In genomic region chr2:106570226-106570625, GRCm38 (mm10) we compare ENCODE assay signal across 27 mouse cellular contexts.
A peak's percentile ranks its signal among the peaks of the same experiment; 100 is the strongest.
DNase-seq lines count a peak whose midpoint lies in the region; ATAC-seq and TF ChIP-seq lines count a peak whose summit lies in the region.
"Had no signal": no experiment of that assay in that cellular context is flagged by ENCODE, and none has a peak within 500 bp of the region (broad histone marks: within the 10 kb centered on the region; RNA-seq: fewer than 3 reads in every experiment).

No protein-coding gene starts in this region.

- H3K4me3 ChIP-seq in intestine, embryonic 15.5 days (replicated peaks), result no peak overlapping the region
- no peak overlapping the region for H3K4me3 ChIP-seq in intestine, postnatal 0 days (ENCODE audit: low read depth, low read length)
- H3K4me3 ChIP-seq in kidney, adult 2 months (ENCODE audit: insufficient read depth, low read depth, low read length), result no peak overlapping the region
- H3K4me3 ChIP-seq in intestine, embryonic 16.5 days (ENCODE audit: low read length), result no peak overlapping the region
- H3K4me3 ChIP-seq: embryonic facial prominence, embryonic 10.5 days; embryonic facial prominence, embryonic 13.5 days; erythroblast, embryonic 14.5 days; forebrain, embryonic 12.5 days; forebrain, embryonic 15.5 days; heart, adult 2 months; heart, embryonic 10.5 days; heart, embryonic 13.5 days had no signal

- H3K27ac ChIP-seq in intestine, embryonic 15.5 days, result no peak overlapping the region
- H3K27ac ChIP-seq in intestine, postnatal 0 days (ENCODE audit: low read depth, low read length), result no peak overlapping the region
- peak overlapping the region; percentile 64 for H3K27ac ChIP-seq in kidney, adult 2 months (ENCODE audit: insufficient read depth, low read depth, low read length)
- H3K27ac ChIP-seq in intestine, embryonic 16.5 days (ENCODE audit: low read length), result no peak overlapping the region
- H3K27ac ChIP-seq: embryonic facial prominence, embryonic 10.5 days; embryonic facial prominence, embryonic 13.5 days; forebrain, embryonic 12.5 days; forebrain, embryonic 15.5 days; heart, adult 2 months; heart, embryonic 10.5 days; heart, embryonic 13.5 days; hindbrain, embryonic 14.5 days had no signal

- TF ChIP-seq POLR2A in kidney, adult 2 months (IDR thresholded peaks at IDR 0.05; ENCODE audit: low read depth, low read length), result no peak

- no peaks in the 10 kb centered on the region for H3K27me3 ChIP-seq in intestine, embryonic 15.5 days (replicated peaks)
- H3K27me3 ChIP-seq in intestine, postnatal 0 days (replicated peaks; ENCODE audit: control insufficient read depth, insufficient read depth, low read length), result no peaks in the 10 kb centered on the region
- H3K27me3 ChIP-seq in kidney, adult 2 months (replicated peaks; ENCODE audit: control insufficient read depth, insufficient read depth, low read length), result no peaks in the 10 kb centered on the region
- H3K27me3 ChIP-seq in intestine, embryonic 16.5 days (replicated peaks; ENCODE audit: control insufficient read depth, insufficient read depth, low read length), result no peaks in the 10 kb centered on the region
- H3K27me3 ChIP-seq: embryonic facial prominence, embryonic 13.5 days; forebrain, embryonic 12.5 days; forebrain, embryonic 15.5 days; heart, embryonic 13.5 days had no signal

- TF ChIP-seq CTCF in intestine, postnatal 0 days (IDR thresholded peaks at IDR 0.05; ENCODE audit: low read depth), result no peak
- no peak for TF ChIP-seq CTCF in kidney, adult 2 months (conservative IDR thresholded peaks at IDR 0.05; ENCODE audit: insufficient read depth, insufficient read length, low read depth, low read length)

- no peak overlapping the region for H3K4me2 ChIP-seq in intestine, embryonic 15.5 days (replicated peaks)
- no peak overlapping the region for H3K4me2 ChIP-seq in intestine, postnatal 0 days (replicated peaks; ENCODE audit: low read depth)
- H3K4me2 ChIP-seq in intestine, embryonic 16.5 days (ENCODE audit: low read depth, low read length), result no peak overlapping the region
- H3K4me2 ChIP-seq: embryonic facial prominence, embryonic 13.5 days; forebrain, embryonic 12.5 days; forebrain, embryonic 15.5 days; heart, embryonic 13.5 days; hindbrain, embryonic 14.5 days had no signal

- ATAC-seq in intestine, embryonic 15.5 days, result peak; percentile 41; the same call in 1 of the 2 replicates
- ATAC-seq in intestine, postnatal 0 days, result no peak
- ATAC-seq in intestine, embryonic 16.5 days, result peak; percentile 77
- ATAC-seq: activated CD4-positive, CD25-positive, alpha-beta regulatory T cell, adult 4 months; forebrain, embryonic 15.5 days had no signal

- H3K4me1 ChIP-seq in intestine, embryonic 15.5 days (replicated peaks), result no peaks in the 10 kb centered on the region
- no peaks in the 10 kb centered on the region for H3K4me1 ChIP-seq in intestine, postnatal 0 days (replicated peaks; ENCODE audit: control insufficient read depth, insufficient read depth, low read length)
- peaks cover 6% of the 10 kb centered on the region; the same call in 1 of the 2 replicates for H3K4me1 ChIP-seq in kidney, adult 2 months (ENCODE audit: control insufficient read depth, insufficient read depth, low read length)
- H3K4me1 ChIP-seq in intestine, embryonic 16.5 days (ENCODE audit: control insufficient read depth, insufficient read depth, low read length), result no peaks in the 10 kb centered on the region
- H3K4me1 ChIP-seq: embryonic facial prominence, embryonic 10.5 days; embryonic facial prominence, embryonic 13.5 days; forebrain, embryonic 12.5 days; forebrain, embryonic 15.5 days; heart, embryonic 10.5 days; heart, embryonic 13.5 days had no signal

- H3K9ac ChIP-seq in intestine, embryonic 15.5 days, result no peak overlapping the region
- H3K9ac ChIP-seq in intestine, postnatal 0 days (ENCODE audit: low read depth, low read length), result no peak overlapping the region
- H3K9ac ChIP-seq in intestine, embryonic 16.5 days (ENCODE audit: low read depth, low read length), result no peak overlapping the region
- H3K9ac ChIP-seq: embryonic facial prominence, embryonic 13.5 days; forebrain, embryonic 12.5 days; forebrain, embryonic 15.5 days; heart, embryonic 13.5 days; hindbrain, embryonic 14.5 days had no signal

- peak; percentile 81 for DNase-seq in kidney, adult 2 months
- DNase-seq in kidney, postnatal 10 days, result no peak
- DNase-seq in frontal cortex, postnatal 25 days (ENCODE audit: low spot score in 2 of 2), result no peak
- DNase-seq: adrenal gland, adult 8-10 months; adrenal gland, postnatal 25 days; cerebellum, adult 11-12 months; cerebellum, adult 8-10 months; cerebellum, postnatal 10 days; cerebellum, postnatal 36 days; embryo, embryonic 11 days; gastrocnemius, postnatal 10 days; gastrocnemius, postnatal 36 days; heart, adult 2 months; heart, postnatal 14 days; heart, postnatal 4 days had no signal

- H3K36me3 ChIP-seq in intestine, embryonic 15.5 days, result no peaks in the 10 kb centered on the region
- H3K36me3 ChIP-seq in intestine, postnatal 0 days (ENCODE audit: control insufficient read depth, insufficient read depth), result no peaks in the 10 kb centered on the region
- no peaks in the 10 kb centered on the region for H3K36me3 ChIP-seq in kidney, adult 2 months (ENCODE audit: control insufficient read depth, insufficient read depth, low read length)
- no peaks in the 10 kb centered on the region for H3K36me3 ChIP-seq in intestine, embryonic 16.5 days (ENCODE audit: control insufficient read depth, insufficient read depth, low read length)
- H3K36me3 ChIP-seq: embryonic facial prominence, embryonic 10.5 days; embryonic facial prominence, embryonic 13.5 days; forebrain, embryonic 12.5 days; forebrain, embryonic 15.5 days; heart, embryonic 10.5 days; heart, embryonic 13.5 days had no signal

- H3K9me3 ChIP-seq in intestine, embryonic 15.5 days, result no peaks in the 10 kb centered on the region
- H3K9me3 ChIP-seq in intestine, postnatal 0 days (ENCODE audit: control insufficient read depth), result no peaks in the 10 kb centered on the region
- H3K9me3 ChIP-seq in intestine, embryonic 16.5 days (ENCODE audit: control insufficient read depth, low read length), result no peaks in the 10 kb centered on the region
- H3K9me3 ChIP-seq: embryonic facial prominence, embryonic 13.5 days; forebrain, embryonic 12.5 days; forebrain, embryonic 15.5 days; heart, embryonic 10.5 days; heart, embryonic 13.5 days had no signal

- WGBS in intestine, embryonic 15.5 days, result 42% methylated on average over 1 of the region's 1 CpGs
- 21% methylated on average over 1 of the region's 1 CpGs for WGBS in intestine, postnatal 0 days
- 44% methylated on average over 1 of the region's 1 CpGs for WGBS in kidney, adult 2 months
- WGBS in intestine, embryonic 16.5 days, result 49% methylated on average over 1 of the region's 1 CpGs
